Mouse (Mus musculus): ENCODE measurements around the gene Nin.

DNA sequence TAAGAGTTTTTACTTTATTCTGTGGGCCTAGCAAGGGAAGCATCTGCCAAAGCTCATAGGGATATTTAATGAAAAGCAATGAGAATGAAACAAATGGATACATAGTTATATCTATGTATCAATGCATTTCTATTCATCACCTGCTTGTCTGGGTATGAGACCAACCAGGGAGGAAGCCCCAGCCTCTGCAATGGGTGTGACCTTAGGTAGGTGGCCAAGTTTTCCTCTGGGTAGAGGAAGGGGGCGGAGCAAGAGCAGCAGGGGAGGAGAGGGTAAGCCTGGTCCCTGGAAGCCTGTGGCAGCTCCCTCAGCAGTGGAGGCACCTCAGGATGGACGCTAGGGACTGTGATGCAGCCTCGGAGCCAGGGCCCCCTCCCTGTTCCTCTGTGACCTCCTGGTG lies 40.3 kb upstream of the Nin start, which contains the start of gene Abhd12b:
- no peak for TF ChIP-seq CTCF (IDR thresholded peaks at IDR 0.05; ENCODE audit: borderline replicate concordance, insufficient read depth, low read length)
- TF ChIP-seq POLR2A (IDR thresholded peaks at IDR 0.05; ENCODE audit: low read depth, low read length), result no peak
